Mouse (Mus musculus) forebrain, embryonic 14.5 days (tissue): ENCODE measurements around the gene Zfr. TPM values are rescaled to one million over a fixed set of nuclear protein-coding genes. Genes with fewer than 3 reads are reported as not detected.
A peak's percentile ranks its signal among the peaks of the same experiment; 100 is the strongest.

Experiments
- ATAC-seq: fragments of 200-750 bp; cut with Nextera tagmentation; 2 replicates; pipeline ENCODE4 v1.8.0; 2017; ENCODE audit warnings: mild to moderate bottlenecking, moderate library complexity
- DNase-seq: peaks from one replicate; pipeline ENCODE4 v3.0.0-alpha.2; 2015; ENCODE audit warnings: low spot score
- H3K27ac ChIP-seq: fragments of 300-500 bp; sonication (generic); 2 replicates; pipeline ENCODE4 v1.5.1; 2014; ENCODE audit warnings: low read depth, mild to moderate bottlenecking, control low read depth, low read length, moderate library complexity
- H3K27me3 ChIP-seq: fragments of 300-500 bp; sonication (generic); replicated peaks from 2 replicates; pipeline ENCODE4 v1.6.1; 2014; ENCODE audit warnings: low read length, control low read depth, mixed read lengths; ENCODE audit not compliant: control insufficient read depth, insufficient read depth
- H3K36me3 ChIP-seq: fragments of 300-500 bp; sonication (generic); 2 replicates; pipeline ENCODE4 v1.6.1; 2014; ENCODE audit warnings: low read length, control low read depth; ENCODE audit not compliant: control insufficient read depth, insufficient read depth
- H3K4me1 ChIP-seq: fragments of 300-500 bp; sonication (generic); 2 replicates; pipeline ENCODE4 v1.6.1; 2014; ENCODE audit warnings: antibody characterized with exemption, low read length, control low read depth; ENCODE audit not compliant: control insufficient read depth, insufficient read depth
- H3K4me2 ChIP-seq: fragments of 300-500 bp; sonication (generic); 2 replicates; pipeline ENCODE4 v1.6.1; 2014; ENCODE audit warnings: mild to moderate bottlenecking, control low read depth, low read length
- H3K4me3 ChIP-seq: fragments of 300-500 bp; sonication (generic); 2 replicates; pipeline ENCODE4 v1.5.1; 2014; ENCODE audit warnings: low read depth, low read length, control low read depth
- H3K9ac ChIP-seq: fragments of 300-500 bp; sonication (generic); 2 replicates; pipeline ENCODE4 v1.6.1; 2014; ENCODE audit warnings: mild to moderate bottlenecking, low read length, control low read depth, moderate library complexity
- H3K9me3 ChIP-seq: fragments of 300-500 bp; sonication (generic); replicated peaks from 2 replicates; pipeline ENCODE4 v1.6.1; 2016; ENCODE audit warnings: low read length, control low read depth, mixed read lengths; ENCODE audit not compliant: control insufficient read depth
- WGBS: fragments of 180-500 bp; shearing (Covaris S2); extraction: QIAGEN DNeasy Blood & Tissue Kit; methylation state at CpG from one replicate; pipeline ENCODE4 v1.1.7; 2014; 5-methylcytosine and 5-hydroxymethylcytosine counted together
- polyA plus RNA-seq: library from polyadenylated mRNA; unstranded; fragments of >200 nt; fragmentation: Nextera tagmentation; extraction: Ambion mirVana; gene quantifications from 2 replicates; pipeline ENCODE4 v1.2.1, GENCODE M21; 2014

Gene Zfr
- polyA plus RNA-seq, 1 experiment from 2014 or later = 169 TPM

DNA sequence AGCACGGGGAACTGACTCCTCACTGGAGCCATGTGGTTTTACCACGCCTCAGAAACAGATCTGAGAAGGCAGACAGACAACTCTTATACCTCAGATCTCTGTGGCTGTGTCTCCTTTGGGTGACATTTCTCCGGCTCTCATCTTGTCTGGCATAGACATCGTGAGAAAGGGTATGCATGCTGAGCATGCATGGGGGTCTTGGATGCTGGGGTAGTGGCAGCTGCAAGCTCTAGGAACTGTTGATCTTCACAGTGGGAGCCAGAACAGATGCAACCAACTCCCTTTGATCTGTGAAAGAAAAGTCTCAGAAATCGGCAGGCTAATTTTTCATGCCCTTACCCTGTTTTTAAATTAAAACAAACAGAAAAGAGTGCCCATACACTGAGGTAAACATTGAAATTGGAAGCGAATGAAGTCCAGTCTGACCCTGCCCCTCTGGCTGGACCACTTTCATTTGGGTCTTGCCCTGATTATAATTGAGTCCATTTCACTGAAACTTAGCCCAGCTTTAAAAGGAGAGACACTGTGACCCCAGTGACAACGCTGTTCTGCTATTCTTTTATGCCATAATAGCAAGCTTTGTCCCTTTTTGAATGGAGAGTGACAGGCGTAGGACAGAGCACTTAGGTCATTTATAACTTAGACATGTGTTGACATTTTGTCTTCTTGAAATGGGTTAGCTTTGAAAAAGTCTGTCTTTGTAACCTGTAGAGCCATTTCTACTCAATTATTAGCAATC, 105.1 kb downstream of the Zfr start:
- DNase-seq (peak; percentile 23), ATAC-seq (peak; percentile 42; the same call in 1 of the 2 replicates)
- Histone ChIP-seq H3K27me3 (no peaks in the 10 kb centered on the region), H3K4me3 (no peak overlapping the region), H3K27ac (no peak overlapping the region), H3K9me3 (no peaks in the 10 kb centered on the region), H3K4me2 (no peak overlapping the region), H3K36me3 (no peaks in the 10 kb centered on the region), H3K4me1 (peaks cover 10% of the 10 kb centered on the region), H3K9ac (no peak overlapping the region)
- WGBS = 15% methylated on average over 8 of the region's 8 CpGs

- Histone ChIP-seq H3K36me3 (no peaks in the 10 kb centered on the region), H3K27ac (no peak overlapping the region), H3K27me3 (no peaks in the 10 kb centered on the region), H3K4me3 (no peak overlapping the region), H3K9me3 (no peaks in the 10 kb centered on the region), H3K9ac (no peak overlapping the region), H3K4me2 (no peak overlapping the region), H3K4me1 (peaks cover 10% of the 10 kb centered on the region)
- WGBS = 72% methylated on average over 6 of the region's 6 CpGs
- DNase-seq = no peak
- no peak for ATAC-seq
Observed at GRCm38 (mm10) chr15:12223393-12223792, 105.8 kb downstream of the Zfr start.

DNA sequence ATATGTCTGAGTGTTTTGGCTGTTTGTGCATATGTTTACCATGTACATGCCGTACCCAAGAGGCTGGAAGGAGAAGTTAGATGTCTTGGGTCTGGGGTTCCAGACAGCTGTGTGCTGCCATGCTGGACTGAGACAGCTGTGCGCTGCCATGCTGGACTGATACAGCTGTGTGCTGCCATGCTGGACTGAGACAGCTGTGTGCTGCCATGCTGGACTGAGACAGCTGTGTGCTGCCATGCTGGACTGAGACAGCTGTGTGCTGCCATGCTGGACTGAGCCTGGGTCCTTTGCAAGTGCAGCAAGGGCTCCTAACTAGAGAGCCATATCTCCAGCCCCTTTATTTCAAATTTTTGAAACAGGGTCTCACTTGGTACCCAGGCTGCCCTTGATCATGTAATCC, 106.6 kb downstream of the Zfr start:
- H3K4me1 ChIP-seq = peaks cover 10% of the 10 kb centered on the region
- DNase-seq = no peak
- no peaks in the 10 kb centered on the region for H3K27me3 ChIP-seq
- no peak overlapping the region for H3K4me3 ChIP-seq
- no peaks in the 10 kb centered on the region for H3K9me3 ChIP-seq
- no peak overlapping the region for H3K4me2 ChIP-seq
- no peak overlapping the region for H3K27ac ChIP-seq
- no peak overlapping the region for H3K9ac ChIP-seq
- ATAC-seq = no peak
- H3K36me3 ChIP-seq = no peaks in the 10 kb centered on the region
- 93% methylated on average over 2 of the region's 2 CpGs for WGBS

- Histone ChIP-seq H3K27me3 (no peaks in the 10 kb centered on the region), H3K9me3 (no peaks in the 10 kb centered on the region), H3K9ac (no peak overlapping the region), H3K27ac (no peak overlapping the region), H3K36me3 (no peaks in the 10 kb centered on the region), H3K4me1 (peaks cover 10% of the 10 kb centered on the region), H3K4me3 (no peak overlapping the region), H3K4me2 (no peak overlapping the region)
- no peak for DNase-seq
- ATAC-seq = no peak
- 81% methylated on average over 4 of the region's 4 CpGs for whole genome bisulfite sequencing
Observed at GRCm38 (mm10) chr15:12225062-12225461, 107.4 kb downstream of the Zfr start.

DNA sequence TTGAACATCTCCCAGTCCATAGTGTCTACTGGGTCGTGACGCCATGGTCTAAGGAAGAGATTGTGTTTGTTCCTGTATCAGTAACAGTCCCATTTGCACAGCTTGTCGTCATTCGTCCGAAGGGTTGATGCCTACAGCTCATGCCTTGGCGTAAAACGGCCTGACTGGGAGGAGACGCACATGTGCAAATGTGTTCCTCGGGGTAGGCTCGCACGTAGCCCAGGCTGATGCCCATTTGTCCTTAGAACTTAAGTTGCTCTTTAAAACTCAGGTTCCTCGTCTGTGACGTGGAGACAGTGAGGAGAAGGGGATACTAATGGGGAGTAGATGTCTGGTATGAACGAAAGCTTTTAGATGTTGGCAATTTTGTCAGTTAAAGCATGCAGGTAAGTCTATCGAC, 109.3 kb downstream of the Zfr start:
- WGBS = 97% methylated on average over 15 of the region's 15 CpGs
- ATAC-seq = no peak

GRCm38 (mm10) chr15:12227355-12227754, 109.7 kb downstream of the Zfr start:
- ATAC-seq = no peak
- Histone ChIP-seq H3K9ac (no peak overlapping the region), H3K27ac (no peak overlapping the region), H3K4me1 (peaks cover 9% of the 10 kb centered on the region), H3K4me2 (no peak overlapping the region), H3K9me3 (no peaks in the 10 kb centered on the region), H3K4me3 (no peak overlapping the region), H3K36me3 (peaks cover under 1% of the 10 kb centered on the region; the same call in 1 of the 2 replicates), H3K27me3 (no peaks in the 10 kb centered on the region)
- WGBS = 85% methylated on average over 4 of the region's 4 CpGs
- DNase-seq = no peak

More for the DNA sequence above, 109.3 kb downstream of the Zfr start:
- no peak overlapping the region for H3K9ac ChIP-seq
- no peaks in the 10 kb centered on the region for H3K36me3 ChIP-seq
- peaks cover 10% of the 10 kb centered on the region for H3K4me1 ChIP-seq
- H3K27ac ChIP-seq = no peak overlapping the region
- H3K9me3 ChIP-seq = no peaks in the 10 kb centered on the region
- no peak for DNase-seq
- no peaks in the 10 kb centered on the region for H3K27me3 ChIP-seq
- no peak overlapping the region for H3K4me3 ChIP-seq
- no peak overlapping the region for H3K4me2 ChIP-seq

DNA sequence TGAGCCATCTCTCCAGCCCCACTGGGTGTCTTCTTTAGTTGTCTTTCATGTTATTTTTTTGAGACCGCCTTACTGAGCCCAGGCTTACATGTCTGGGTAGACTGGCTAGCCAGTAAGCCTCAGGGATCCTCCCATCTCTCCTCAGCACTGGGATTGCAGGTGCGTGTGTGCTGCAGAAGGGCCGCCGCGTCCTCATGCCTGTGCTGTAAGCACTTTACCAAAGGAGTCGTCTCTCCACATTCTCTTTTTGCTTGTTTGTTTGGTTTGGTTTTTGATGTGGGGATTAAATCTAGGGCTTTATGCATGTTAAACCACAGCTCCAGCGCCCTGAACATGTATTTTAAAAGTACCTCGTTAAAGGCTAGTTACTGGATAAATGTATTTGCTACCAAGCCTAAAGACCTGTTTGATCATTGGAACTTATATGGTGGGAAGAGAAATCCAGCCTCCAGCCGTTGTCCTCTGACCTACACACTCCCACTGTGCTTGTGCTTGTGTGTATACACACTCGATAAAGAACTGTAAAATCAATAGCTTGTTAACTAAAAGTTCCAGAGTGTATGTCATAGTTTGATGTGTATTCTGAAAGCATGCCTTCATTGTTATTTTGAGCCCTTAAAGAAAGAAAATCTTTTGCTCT, 112.1 kb downstream of the Zfr start:
- H3K9ac ChIP-seq = no peak overlapping the region
- H3K4me3 ChIP-seq = no peak overlapping the region
- H3K27me3 ChIP-seq = no peaks in the 10 kb centered on the region
- H3K27ac ChIP-seq = no peak overlapping the region
- H3K9me3 ChIP-seq = no peaks in the 10 kb centered on the region
- no peaks in the 10 kb centered on the region for H3K4me1 ChIP-seq
- H3K36me3 ChIP-seq = peaks cover 14% of the 10 kb centered on the region
- no peak; the same call in 1 of the 2 replicates for ATAC-seq
- no peak for DNase-seq
- no peak overlapping the region for H3K4me2 ChIP-seq
- whole genome bisulfite sequencing = 48% methylated on average over 10 of the region's 10 CpGs

- H3K9ac ChIP-seq = no peak overlapping the region
- H3K4me2 ChIP-seq = no peak overlapping the region
- no peaks in the 10 kb centered on the region for H3K4me1 ChIP-seq
- 59% methylated on average over 12 of the region's 12 CpGs for WGBS
- H3K4me3 ChIP-seq = no peak overlapping the region
- ATAC-seq (peak; percentile 47; the same call in 1 of the 2 replicates), DNase-seq (peak; percentile 31)
- H3K9me3 ChIP-seq = no peaks in the 10 kb centered on the region
- H3K27me3 ChIP-seq = no peaks in the 10 kb centered on the region
- H3K27ac ChIP-seq = no peak overlapping the region
- H3K36me3 ChIP-seq = peaks cover 14% of the 10 kb centered on the region
Observed at GRCm38 (mm10) chr15:12230243-12230935, 112.8 kb downstream of the Zfr start.

GRCm38 (mm10) chr15:12231462-12231861, 113.8 kb downstream of the Zfr start:
- Histone ChIP-seq H3K9me3 (no peaks in the 10 kb centered on the region), H3K9ac (no peak overlapping the region), H3K4me1 (no peaks in the 10 kb centered on the region), H3K4me3 (no peak overlapping the region), H3K4me2 (no peak overlapping the region), H3K27me3 (no peaks in the 10 kb centered on the region), H3K36me3 (peaks cover 18% of the 10 kb centered on the region), H3K27ac (no peak overlapping the region)
- 83% methylated on average over 6 of the region's 6 CpGs for WGBS
- ATAC-seq (no peak), DNase-seq (no peak)
